Mouse (Mus musculus) neutrophil, adult 5-6 weeks (primary cell): ENCODE results near the gene Apol7e. TPM values are rescaled to one million over a fixed set of nuclear protein-coding genes. Genes with fewer than 3 reads are reported as not detected.

Experiments
- ATAC-seq: fragments of 151-379, 151-347 bp; 2 replicates; pipeline ENCODE4 v1.8.0; 2017; ENCODE audit warnings: mild to moderate bottlenecking, moderate TSS enrichment; ENCODE audit not compliant: insufficient number of reproducible peaks, poor library complexity, low FRiP score, severe bottlenecking; ENCODE audit errors: extremely low read depth
- total RNA-seq: library from RNA; stranded (forward); fragments of 200-1000 nt; gene quantifications from 2 replicates; pipeline ENCODE4 v1.2.3, GENCODE M21; 2017

The Apol7e gene
- total RNA-seq, 1 experiment from 2014 or later, result 4.7 TPM

- ATAC-seq, result no peak
These were observed 65.8 kb downstream of the Apol7e start for GRCm38 (mm10) chr15:77764391-77765006.

- no peak for ATAC-seq
These were observed 66.9 kb downstream of the Apol7e start for GRCm38 (mm10) chr15:77765484-77766093.

GRCm38 (mm10) chr15:77766981-77767380 lies 68.3 kb downstream of the Apol7e start:
- ATAC-seq, result no peak

Other genes starting within 250 kb of the Apol7e start
- gene Apol10a, start 221.8 kb upstream of the Apol7e start, total RNA-seq, result not detected in 2 replicates
- gene Apol11a, start 190.6 kb upstream of the Apol7e start, total RNA-seq, result not detected in 2 replicates
- gene Apol7c, start 165.5 kb upstream of the Apol7e start, total RNA-seq, result not detected in 2 replicates
- not detected in 2 replicates for gene 1700025B11Rik, start 137.0 kb upstream of the Apol7e start, total RNA-seq
- gene Apol10b, start 102.7 kb upstream of the Apol7e start, total RNA-seq, result not detected in 2 replicates
- not detected in 2 replicates for gene Gm36245, start 99.6 kb upstream of the Apol7e start, total RNA-seq
- gene Apol11b, start 55.6 kb upstream of the Apol7e start, total RNA-seq, result 16.1 and 17.0 TPM in 2 replicates
- 0.47 TPM in 1 of 2 replicates, not detected in the other for gene Apol9b, start 30.2 kb downstream of the Apol7e start, total RNA-seq
- 0.81 and 2.5 TPM in 2 replicates for gene Apol8, start 58.1 kb downstream of the Apol7e start, total RNA-seq
- gene Myh9, start 143.3 kb downstream of the Apol7e start, total RNA-seq, result 1,152 and 1,215 TPM in 2 replicates
- 22.2 and 25.7 TPM in 2 replicates for gene Txn2, start 230.1 kb downstream of the Apol7e start, total RNA-seq